Mouse (Mus musculus) erythroblast, embryonic 14.5 days (primary cell): ENCODE data around the gene Scp2.

ENCODE experiments used
- GATA1 ChIP-seq: IDR thresholded peaks from 2 replicates; pipeline ENCODE4 v1.6.1; 2012; ENCODE audit warnings: low read length, inconsistent platforms, mixed read lengths
- TAL1 ChIP-seq: IDR thresholded peaks from 3 replicates; pipeline ENCODE4 v1.6.1; 2012; ENCODE audit warnings: low read length, inconsistent platforms, mixed read lengths

- TF ChIP-seq GATA1 (no peak), TAL1 (no peak)
These were observed 14.3 kb downstream of the Scp2 start for GRCm38 (mm10) chr4:108130452-108130851.
